Comparison of ENCODE assay signal across 14 mouse cellular contexts in genomic region chr11:12199441-12199840, GRCm38 (mm10).
DNase-seq lines count a peak whose midpoint lies in the region; ATAC-seq lines count a peak whose summit lies in the region.
"Had no signal": no experiment of that assay in that cellular context is flagged by ENCODE, and none has a peak within 500 bp of the region (broad histone marks: within the 10 kb centered on the region; RNA-seq: fewer than 3 reads in every experiment).

No protein-coding gene starts in this region.

- 0 out of 2 replicates have a peak, but pooled peaks cover 2% of the 10 kb centered on the region for H3K27me3 ChIP-seq in forebrain, embryonic 16.5 days (replicated peaks; ENCODE audit: control insufficient read depth, insufficient read depth, low read length)
- no peaks in the 10 kb centered on the region for H3K27me3 ChIP-seq in forebrain, embryonic 13.5 days
- no peaks in the 10 kb centered on the region for H3K27me3 ChIP-seq in embryonic facial prominence, embryonic 10.5 days (replicated peaks; ENCODE audit: low read depth, poor library complexity, severe bottlenecking)
- H3K27me3 ChIP-seq: hindbrain, embryonic 12.5 days had no signal

- no peaks in the 10 kb centered on the region for H3K36me3 ChIP-seq in forebrain, embryonic 16.5 days (ENCODE audit: control insufficient read depth, insufficient read depth)
- H3K36me3 ChIP-seq in forebrain, embryonic 13.5 days (ENCODE audit: poor library complexity, severe bottlenecking): no peaks in the 10 kb centered on the region
- H3K36me3 ChIP-seq in embryonic facial prominence, embryonic 10.5 days (replicated peaks): no peaks in the 10 kb centered on the region
- H3K36me3 ChIP-seq: heart, embryonic 13.5 days; hindbrain, embryonic 12.5 days had no signal

- ATAC-seq in forebrain, embryonic 16.5 days: 0 out of 2 replicates have a peak, but pooled peaks have one; percentile 43
- no peak for ATAC-seq in forebrain, embryonic 13.5 days
- ATAC-seq: hindbrain, postnatal 0 days had no signal

- no peak overlapping the region for H3K4me2 ChIP-seq in forebrain, embryonic 16.5 days (ENCODE audit: low read length)
- H3K4me2 ChIP-seq in forebrain, embryonic 13.5 days: no peak overlapping the region
- H3K4me2 ChIP-seq: heart, embryonic 13.5 days; hindbrain, embryonic 12.5 days had no signal

- H3K4me3 ChIP-seq in forebrain, embryonic 16.5 days (replicated peaks; ENCODE audit: low read length): no peak overlapping the region
- no peak overlapping the region for H3K4me3 ChIP-seq in forebrain, embryonic 13.5 days
- no peak overlapping the region for H3K4me3 ChIP-seq in embryonic facial prominence, embryonic 10.5 days
- H3K4me3 ChIP-seq: heart, embryonic 13.5 days; hindbrain, embryonic 12.5 days had no signal

- H3K27ac ChIP-seq in forebrain, embryonic 16.5 days (ENCODE audit: low read length): no peak overlapping the region
- no peak overlapping the region for H3K27ac ChIP-seq in forebrain, embryonic 13.5 days
- no peak overlapping the region for H3K27ac ChIP-seq in embryonic facial prominence, embryonic 10.5 days (replicated peaks)
- H3K27ac ChIP-seq: heart, embryonic 13.5 days; hindbrain, embryonic 12.5 days; hindbrain, postnatal 0 days had no signal

- no peak overlapping the region for H3K9ac ChIP-seq in forebrain, embryonic 16.5 days (replicated peaks; ENCODE audit: low read depth, low read length)
- H3K9ac ChIP-seq in forebrain, embryonic 13.5 days: no peak overlapping the region
- H3K9ac ChIP-seq: heart, embryonic 13.5 days; hindbrain, embryonic 12.5 days had no signal

- H3K4me1 ChIP-seq in forebrain, embryonic 16.5 days (replicated peaks; ENCODE audit: control insufficient read depth, insufficient read depth, low read length): peaks cover 3% of the 10 kb centered on the region; the same call in 1 of the 2 replicates
- no peaks in the 10 kb centered on the region for H3K4me1 ChIP-seq in forebrain, embryonic 13.5 days
- no peaks in the 10 kb centered on the region for H3K4me1 ChIP-seq in embryonic facial prominence, embryonic 10.5 days
- H3K4me1 ChIP-seq: heart, embryonic 13.5 days; hindbrain, embryonic 12.5 days had no signal

- DNase-seq in cerebellum, adult 18-20 months: peak; percentile 32 to 47
- peak; percentile 37 for DNase-seq in cerebellum, adult 9-10 months
- peak; percentile 56 to 70 for DNase-seq in cerebellum, postnatal 25 days
- DNase-seq in thymus, postnatal 0 days (ENCODE audit: low spot score): no peak
- no peak for DNase-seq in embryonic facial prominence, embryonic 10.5 days (ENCODE audit: low spot score)
- DNase-seq in left cerebral cortex, adult 9 months (ENCODE audit: low spot score in 2 of 2): no peak
- DNase-seq: adrenal gland, adult 8-10 months; gastrocnemius, postnatal 36 days; kidney, adult 11 months had no signal

- H3K9me3 ChIP-seq in forebrain, embryonic 16.5 days (ENCODE audit: control insufficient read depth, low read length): no peaks in the 10 kb centered on the region
- H3K9me3 ChIP-seq in forebrain, embryonic 13.5 days (replicated peaks): no peaks in the 10 kb centered on the region
- H3K9me3 ChIP-seq in embryonic facial prominence, embryonic 10.5 days: no peaks in the 10 kb centered on the region
- H3K9me3 ChIP-seq: heart, embryonic 13.5 days; hindbrain, embryonic 12.5 days had no signal

- 62% methylated on average over 4 of the region's 4 CpGs for WGBS in forebrain, embryonic 16.5 days
- WGBS in forebrain, embryonic 13.5 days: 74% methylated on average over 4 of the region's 4 CpGs
- WGBS in embryonic facial prominence, embryonic 10.5 days: 86% methylated on average over 4 of the region's 4 CpGs

Comparison
In these comparisons a context has a peak if more than half of its experiments do, and no peak if none do; other contexts are left out.
1. DNase-seq: peak in cerebellum, adult 18-20 months (2 of 2), cerebellum, adult 9-10 months (single experiment) and cerebellum, postnatal 25 days (2 of 2); none in thymus, postnatal 0 days (single experiment), embryonic facial prominence, embryonic 10.5 days (single experiment) and left cerebral cortex, adult 9 months (0 of 2).